14 mouse cellular contexts compared by ENCODE assay signal in the genomic region with DNA sequence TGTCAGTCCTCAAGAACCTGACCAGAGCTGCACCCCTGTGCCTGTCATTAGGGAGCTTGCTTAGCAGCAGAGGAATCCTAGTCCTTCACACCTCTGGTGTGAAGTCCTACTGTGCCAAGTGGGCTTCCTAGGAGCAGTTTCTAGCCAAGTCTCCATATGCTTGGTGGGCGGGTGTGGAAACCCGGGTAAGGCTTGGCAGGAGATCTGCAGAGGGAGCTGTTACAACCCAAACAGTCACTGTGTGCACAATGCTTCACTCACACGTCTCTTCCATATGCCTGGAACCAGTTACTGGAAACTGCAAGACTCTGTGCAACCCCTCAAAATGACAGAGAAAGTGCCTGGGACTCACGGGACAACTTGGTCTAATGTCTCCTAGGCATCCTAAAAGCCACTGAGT. TPM values are rescaled to one million over a fixed set of nuclear protein-coding genes. Genes with fewer than 3 reads are reported as not detected.
DNase-seq lines count a peak whose midpoint lies in the region; ATAC-seq and TF ChIP-seq lines count a peak whose summit lies in the region.
"Had no signal": no experiment of that assay in that cellular context is flagged by ENCODE, and none has a peak within 500 bp of the region (broad histone marks: within the 10 kb centered on the region; RNA-seq: fewer than 3 reads in every experiment).

No protein-coding gene starts in this region.

- intact Hi-C loops in left cerebral cortex, postnatal 14 days (cut with DNase I): no loop called here

- H3K9ac ChIP-seq in liver, adult 2 months (ENCODE audit: low read depth, low read length): no peak overlapping the region
- no peak overlapping the region for H3K9ac ChIP-seq in intestine, embryonic 16.5 days (ENCODE audit: low read depth, low read length)
- H3K9ac ChIP-seq in kidney, embryonic 16.5 days (replicated peaks; ENCODE audit: low read length): no peak overlapping the region
- no peak overlapping the region for H3K9ac ChIP-seq in midbrain, embryonic 13.5 days (replicated peaks)
- H3K9ac ChIP-seq: embryonic facial prominence, embryonic 12.5 days had no signal

- H3K4me2 ChIP-seq in intestine, embryonic 16.5 days (ENCODE audit: low read depth, low read length): no peak overlapping the region
- no peak overlapping the region for H3K4me2 ChIP-seq in kidney, embryonic 16.5 days (replicated peaks; ENCODE audit: low read depth, low read length)
- no peak overlapping the region for H3K4me2 ChIP-seq in midbrain, embryonic 13.5 days (replicated peaks)
- H3K4me2 ChIP-seq: embryonic facial prominence, embryonic 12.5 days had no signal

- H3K4me3 ChIP-seq in liver, adult 2 months (ENCODE audit: insufficient read depth, low read depth, low read length): no peak overlapping the region
- no peak overlapping the region for H3K4me3 ChIP-seq in intestine, embryonic 16.5 days (ENCODE audit: low read length)
- no peak overlapping the region for H3K4me3 ChIP-seq in kidney, embryonic 16.5 days (ENCODE audit: low read length)
- H3K4me3 ChIP-seq in midbrain, embryonic 13.5 days (replicated peaks): no peak overlapping the region
- H3K4me3 ChIP-seq: embryonic facial prominence, embryonic 12.5 days; heart, adult 2 months; midbrain, embryonic 10.5 days had no signal

- peak overlapping the region; percentile 4; the same call in 1 of the 2 replicates for H3K27ac ChIP-seq in liver, adult 2 months (replicated peaks; ENCODE audit: insufficient read depth, low read depth, low read length)
- H3K27ac ChIP-seq in intestine, embryonic 16.5 days (ENCODE audit: low read length): no peak overlapping the region
- no peak overlapping the region for H3K27ac ChIP-seq in kidney, embryonic 16.5 days (ENCODE audit: low read length)
- H3K27ac ChIP-seq in midbrain, embryonic 13.5 days: no peak overlapping the region
- H3K27ac ChIP-seq: embryonic facial prominence, embryonic 12.5 days; heart, adult 2 months; kidney, postnatal 0 days had no signal

- H3K36me3 ChIP-seq in liver, adult 2 months (ENCODE audit: control insufficient read depth, insufficient read depth, low read length): no peaks in the 10 kb centered on the region
- H3K36me3 ChIP-seq in intestine, embryonic 16.5 days (ENCODE audit: control insufficient read depth, insufficient read depth, low read length): no peaks in the 10 kb centered on the region
- no peaks in the 10 kb centered on the region for H3K36me3 ChIP-seq in kidney, embryonic 16.5 days (ENCODE audit: insufficient read depth, low read length)
- H3K36me3 ChIP-seq in midbrain, embryonic 13.5 days: no peaks in the 10 kb centered on the region
- H3K36me3 ChIP-seq: embryonic facial prominence, embryonic 12.5 days; midbrain, embryonic 10.5 days had no signal

- no peak for TF ChIP-seq CTCF in liver, adult 2 months (IDR thresholded peaks at IDR 0.05; ENCODE audit: low read depth, low read length)

- DNase-seq in liver, adult 2 months (ENCODE audit: extremely low read depth, low read depth, low spot score): no peak
- no peak for DNase-seq in liver
- DNase-seq in left cerebral cortex, postnatal 14 days (ENCODE audit: low spot score in 2 of 2): peak; percentile 83 to 93
- peak; percentile 40 for DNase-seq in right cerebral cortex, postnatal 4 days
- no peak for DNase-seq in neural tube, embryonic 10.5 days (ENCODE audit: extremely low spot score, low spot score)
- DNase-seq: adrenal gland, adult 8-10 months; heart, adult 2 months; thymus, postnatal 14 days had no signal

- peak; percentile 51 for ATAC-seq in intestine, embryonic 16.5 days
- no peak for ATAC-seq in kidney, embryonic 16.5 days (ENCODE audit: low FRiP score, low TSS enrichment)
- no peak for ATAC-seq in midbrain, embryonic 13.5 days

- 25% methylated on average over 4 of the region's 4 CpGs for WGBS in liver, adult 2 months
- 48% methylated on average over 4 of the region's 4 CpGs for WGBS in intestine, embryonic 16.5 days
- WGBS in kidney, embryonic 16.5 days: 37% methylated on average over 4 of the region's 4 CpGs
- WGBS in midbrain, embryonic 13.5 days: 78% methylated on average over 4 of the region's 4 CpGs

- H3K4me1 ChIP-seq in liver, adult 2 months (ENCODE audit: control insufficient read depth, insufficient read depth, low read length): peaks cover 14% of the 10 kb centered on the region
- H3K4me1 ChIP-seq in intestine, embryonic 16.5 days (ENCODE audit: control insufficient read depth, insufficient read depth, low read length): peaks cover 2% of the 10 kb centered on the region; the same call in 1 of the 2 replicates
- H3K4me1 ChIP-seq in kidney, embryonic 16.5 days (ENCODE audit: insufficient read depth, low read length): no peaks in the 10 kb centered on the region
- no peaks in the 10 kb centered on the region for H3K4me1 ChIP-seq in midbrain, embryonic 13.5 days (replicated peaks)
- H3K4me1 ChIP-seq: embryonic facial prominence, embryonic 12.5 days; midbrain, embryonic 10.5 days had no signal

- H3K79me2 ChIP-seq in liver, adult 2 months (ENCODE audit: control insufficient read depth, insufficient read depth, low read length): no peaks in the 10 kb centered on the region

- no peak for TF ChIP-seq POLR2A in liver, adult 2 months (IDR thresholded peaks at IDR 0.05; ENCODE audit: extremely low read depth, insufficient read depth, low read length)

- H3K9me3 ChIP-seq in intestine, embryonic 16.5 days (ENCODE audit: control insufficient read depth, low read length): no peaks in the 10 kb centered on the region
- H3K9me3 ChIP-seq in kidney, embryonic 16.5 days (ENCODE audit: low read length): no peaks in the 10 kb centered on the region
- no peaks in the 10 kb centered on the region for H3K9me3 ChIP-seq in midbrain, embryonic 13.5 days
- H3K9me3 ChIP-seq: embryonic facial prominence, embryonic 12.5 days; midbrain, embryonic 10.5 days had no signal

- no peaks in the 10 kb centered on the region for H3K27me3 ChIP-seq in liver, adult 2 months (ENCODE audit: control insufficient read depth, insufficient read depth, low read length)
- H3K27me3 ChIP-seq in intestine, embryonic 16.5 days (replicated peaks; ENCODE audit: control insufficient read depth, insufficient read depth, low read length): no peaks in the 10 kb centered on the region
- no peaks in the 10 kb centered on the region for H3K27me3 ChIP-seq in kidney, embryonic 16.5 days (ENCODE audit: insufficient read depth, low read length)
- H3K27me3 ChIP-seq in midbrain, embryonic 13.5 days: no peaks in the 10 kb centered on the region
- H3K27me3 ChIP-seq: embryonic facial prominence, embryonic 12.5 days had no signal

RNA-seq across cellular contexts. Expression of gene Slc20a1, which starts 33.5 kb away (rescaled TPM):
- total RNA-seq in liver, adult 2 months (2014; rRNA removed): 24.9 and 36.0 TPM in 2 replicates
- polyA plus RNA-seq in liver, adult 2 months (2012; rRNA removed): 7.8 and 9.4 TPM in 2 replicates
- 28.8 and 30.4 TPM in 2 replicates for polyA plus RNA-seq in intestine, embryonic 16.5 days (2015; fragmentation: Nextera tagmentation; extraction: Ambion mirVana)
- total RNA-seq in left cerebral cortex, postnatal 14 days (2021): 100 to 1,000 TPM; 127 to 130 TPM
- polyA plus RNA-seq in kidney, embryonic 16.5 days (2015; fragmentation: Nextera tagmentation; extraction: Ambion mirVana): 28.3 and 31.3 TPM in 2 replicates
- 52.4 and 53.1 TPM in 2 replicates for polyA plus RNA-seq in midbrain, embryonic 13.5 days (2015; fragmentation: Nextera tagmentation; extraction: Ambion mirVana)

Comparison
In these comparisons a context has a peak if more than half of its experiments do, and no peak if none do; other contexts are left out.
1. DNase-seq: peak in left cerebral cortex, postnatal 14 days (2 of 2) and right cerebral cortex, postnatal 4 days (single experiment); none in liver, adult 2 months (single experiment), liver (single experiment) and neural tube, embryonic 10.5 days (single experiment).